Mouse (Mus musculus) megakaryocyte progenitor cell, adult 5-6 weeks (primary cell): Measurements from ENCODE around the gene Ccl25. TPM values are rescaled to one million over a fixed set of nuclear protein-coding genes. Genes with fewer than 3 reads are reported as not detected.

Experiments
- total RNA-seq, 2 experiments: library from RNA; stranded (forward) in 1 of 2; stranded (reverse) in 1 of 2; fragments of 157-497, 149-512 nt in 1 of 2; fragments of 200-1000 nt in 1 of 2; gene quantifications; 2 replicates each; pipeline versions ENCODE4 v1.2.3 to v1.2.4; 2015 to 2017

Gene Ccl25
- total RNA-seq, 2 experiments from 2014 or later = 4.6 to 20.6 TPM

Other genes starting within 250 kb of the Ccl25 start
- not detected in 2 replicates for gene Cd209f, start 219.4 kb upstream of the Ccl25 start, total RNA-seq (2015)
- 0.30 TPM in 1 of 2 replicates, not detected in the other for gene Cd209f, start 219.4 kb upstream of the Ccl25 start, total RNA-seq (2017)
- 0.22 TPM in 1 of 2 replicates, not detected in the other for gene Cd209g, start 191.1 kb upstream of the Ccl25 start, total RNA-seq (2015)
- not detected in 2 replicates for gene Cd209g, start 191.1 kb upstream of the Ccl25 start, total RNA-seq (2017)
- gene Evi5l, start 158.6 kb upstream of the Ccl25 start, total RNA-seq (2015) = 3.3 and 3.5 TPM in 2 replicates
- 6.2 and 7.5 TPM in 2 replicates for gene Evi5l, start 158.6 kb upstream of the Ccl25 start, total RNA-seq (2017)
- gene Prr36, start 107.8 kb upstream of the Ccl25 start, total RNA-seq (2015) = 0.32 and 0.46 TPM in 2 replicates
- 0.04 and 0.14 TPM in 2 replicates for gene Prr36, start 107.8 kb upstream of the Ccl25 start, total RNA-seq (2017)
- not detected in 2 replicates for gene Lrrc8e, start 98.4 kb upstream of the Ccl25 start, total RNA-seq (2015)
- gene Lrrc8e, start 98.4 kb upstream of the Ccl25 start, total RNA-seq (2017) = not detected in 2 replicates
- gene Map2k7, start 86.5 kb upstream of the Ccl25 start, total RNA-seq (2015) = 29.7 and 34.2 TPM in 2 replicates
- 29.2 and 29.4 TPM in 2 replicates for gene Map2k7, start 86.5 kb upstream of the Ccl25 start, total RNA-seq (2017)
- gene Gm49320, start 86.3 kb upstream of the Ccl25 start, total RNA-seq (2015) = 1.2 and 2.6 TPM in 2 replicates
- gene Gm49320, start 86.3 kb upstream of the Ccl25 start, total RNA-seq (2017) = not detected in 2 replicates
- gene Tgfbr3l, start 77.0 kb upstream of the Ccl25 start, total RNA-seq (2015) = 2.5 and 3.9 TPM in 2 replicates
- 2.3 and 2.8 TPM in 2 replicates for gene Tgfbr3l, start 77.0 kb upstream of the Ccl25 start, total RNA-seq (2017)
- gene Snapc2, start 72.1 kb upstream of the Ccl25 start, total RNA-seq (2015) = 18.3 and 22.3 TPM in 2 replicates
- gene Snapc2, start 72.1 kb upstream of the Ccl25 start, total RNA-seq (2017) = 8.4 and 12.0 TPM in 2 replicates
- 2.8 and 4.2 TPM in 2 replicates for gene Ctxn1, start 65.9 kb upstream of the Ccl25 start, total RNA-seq (2015)
- 0.81 TPM in 1 of 2 replicates, not detected in the other for gene Ctxn1, start 65.9 kb upstream of the Ccl25 start, total RNA-seq (2017)
- 65.6 and 89.1 TPM in 2 replicates for gene Timm44, start 49.3 kb upstream of the Ccl25 start, total RNA-seq (2015)
- gene Timm44, start 49.3 kb upstream of the Ccl25 start, total RNA-seq (2017) = 128 and 146 TPM in 2 replicates
- 134 and 150 TPM in 2 replicates for gene Elavl1, start 203 bp downstream of the Ccl25 start, total RNA-seq (2015)
- gene Elavl1, start 203 bp downstream of the Ccl25 start, total RNA-seq (2017) = 74.7 and 80.8 TPM in 2 replicates
- 1.8 and 3.2 TPM in 2 replicates for gene Cers4, start 167.8 kb downstream of the Ccl25 start, total RNA-seq (2015)
- gene Cers4, start 167.8 kb downstream of the Ccl25 start, total RNA-seq (2017) = 0.67 and 3.2 TPM in 2 replicates